Mouse (Mus musculus): ENCODE measurements around the gene Sap30bp. TPM values are rescaled to one million over a fixed set of nuclear protein-coding genes. Genes with fewer than 3 reads are reported as not detected.

The Sap30bp gene
- total RNA-seq, 2 experiments from 2014 or later, result 45.3 to 54.0 TPM

DNA sequence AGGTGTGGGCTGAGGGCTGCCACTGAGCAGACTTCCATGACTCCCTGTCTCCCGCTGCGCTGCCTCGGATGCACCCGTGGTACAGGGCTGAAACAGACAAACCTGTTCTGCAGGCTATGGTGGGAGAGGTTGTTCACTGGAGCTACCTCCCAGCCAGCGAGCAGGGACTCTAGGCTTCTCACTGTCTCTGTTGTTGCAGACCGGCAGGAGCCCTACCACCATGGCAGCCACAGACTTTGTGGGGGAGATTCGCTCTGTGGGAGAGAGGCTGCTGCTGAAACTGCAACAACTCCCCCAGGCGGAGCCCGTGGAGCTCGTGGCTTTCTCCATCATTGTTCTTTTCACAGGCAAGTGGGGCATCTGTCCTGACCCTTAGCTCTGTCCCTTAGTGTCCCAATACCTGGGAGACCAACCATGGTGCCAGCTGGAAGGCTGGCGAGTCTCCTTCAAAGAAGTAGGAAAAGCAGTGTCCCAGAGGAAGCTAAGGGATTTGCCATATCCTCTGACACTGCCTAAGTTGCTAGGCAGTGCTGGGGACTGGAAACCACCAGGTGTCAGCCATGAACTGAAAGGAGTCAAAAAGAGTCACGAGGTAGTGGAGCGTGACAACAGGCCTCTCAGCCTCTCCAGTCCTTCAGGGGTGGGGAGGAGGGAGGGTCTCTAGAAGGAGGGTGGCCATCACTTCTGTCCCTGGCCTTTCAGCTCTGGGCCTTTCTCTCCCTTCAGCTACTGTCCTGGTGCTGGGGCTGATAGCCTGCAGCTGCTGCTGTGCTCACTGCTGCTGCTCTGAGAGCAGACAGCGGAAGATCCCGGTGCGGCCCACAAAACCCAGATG, 27.9 kb upstream of the Sap30bp start:
- peak; percentile 27 to 39 for DNase-seq (ENCODE audit: low spot score in 2 of 2)

DNA sequence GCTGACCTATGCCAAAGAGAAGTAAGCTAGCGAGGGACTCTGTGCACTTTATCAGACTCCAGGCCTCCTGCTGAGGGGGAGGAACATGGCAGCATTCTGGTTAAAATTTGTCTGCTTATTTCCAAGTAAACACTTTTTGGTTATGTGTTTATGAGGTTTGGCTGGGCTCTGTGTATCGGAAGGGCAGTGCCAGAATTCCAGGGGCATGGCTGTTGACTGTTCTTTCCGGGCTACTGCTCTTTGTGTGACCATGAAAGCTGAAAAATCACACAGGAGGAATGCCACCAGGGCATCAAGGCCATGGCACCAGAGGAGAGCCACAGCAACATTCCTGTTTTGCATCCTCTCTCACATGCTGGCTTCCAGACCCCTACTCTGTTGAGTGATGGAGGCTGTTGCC, 27.0 kb upstream of the Sap30bp start:
- no peak for DNase-seq (ENCODE audit: low spot score in 2 of 2)

DNA sequence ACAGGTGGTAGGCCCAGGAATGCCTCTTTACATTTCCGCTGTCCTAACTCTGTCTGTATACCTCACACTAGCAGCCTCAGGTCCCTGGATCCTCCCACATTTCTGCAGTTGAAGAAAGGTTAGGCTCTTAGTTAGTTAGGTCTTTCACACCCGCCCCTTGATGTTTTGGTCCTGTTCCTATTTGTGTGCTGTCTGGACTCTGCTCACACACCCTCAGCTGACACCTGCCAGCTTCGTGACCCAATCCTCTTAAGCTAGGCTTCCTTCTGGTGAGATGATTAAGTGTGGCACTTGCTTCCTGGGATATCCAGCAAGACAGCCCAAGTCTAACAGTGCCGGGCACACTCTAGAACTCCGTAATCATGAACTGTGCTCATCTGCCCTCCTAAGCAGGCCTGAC, 26.6 kb upstream of the Sap30bp start:
- no peak for DNase-seq (ENCODE audit: low spot score in 2 of 2)

DNA sequence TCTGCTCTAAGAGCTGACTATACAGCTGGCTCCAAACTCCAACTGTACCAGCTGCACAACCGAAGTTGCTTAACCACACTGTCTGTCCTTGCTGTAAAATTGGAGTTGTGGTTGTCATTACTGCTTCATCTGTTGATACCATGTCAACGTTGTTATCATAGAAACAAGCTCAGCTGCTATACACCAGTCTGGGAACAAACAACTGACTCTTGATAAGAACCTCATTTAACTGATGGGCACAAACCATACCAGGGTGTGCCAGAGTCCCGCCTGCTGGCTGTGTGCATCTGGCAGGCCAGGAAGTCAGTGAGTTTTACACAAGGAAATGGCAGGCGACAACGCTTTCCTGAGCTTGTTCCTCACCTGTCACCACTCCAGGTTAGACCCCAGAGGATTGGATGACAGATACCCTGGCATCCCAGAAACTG, 21.9 kb upstream of the Sap30bp start:
- DNase-seq (ENCODE audit: low spot score in 2 of 2), result no peak

DNA sequence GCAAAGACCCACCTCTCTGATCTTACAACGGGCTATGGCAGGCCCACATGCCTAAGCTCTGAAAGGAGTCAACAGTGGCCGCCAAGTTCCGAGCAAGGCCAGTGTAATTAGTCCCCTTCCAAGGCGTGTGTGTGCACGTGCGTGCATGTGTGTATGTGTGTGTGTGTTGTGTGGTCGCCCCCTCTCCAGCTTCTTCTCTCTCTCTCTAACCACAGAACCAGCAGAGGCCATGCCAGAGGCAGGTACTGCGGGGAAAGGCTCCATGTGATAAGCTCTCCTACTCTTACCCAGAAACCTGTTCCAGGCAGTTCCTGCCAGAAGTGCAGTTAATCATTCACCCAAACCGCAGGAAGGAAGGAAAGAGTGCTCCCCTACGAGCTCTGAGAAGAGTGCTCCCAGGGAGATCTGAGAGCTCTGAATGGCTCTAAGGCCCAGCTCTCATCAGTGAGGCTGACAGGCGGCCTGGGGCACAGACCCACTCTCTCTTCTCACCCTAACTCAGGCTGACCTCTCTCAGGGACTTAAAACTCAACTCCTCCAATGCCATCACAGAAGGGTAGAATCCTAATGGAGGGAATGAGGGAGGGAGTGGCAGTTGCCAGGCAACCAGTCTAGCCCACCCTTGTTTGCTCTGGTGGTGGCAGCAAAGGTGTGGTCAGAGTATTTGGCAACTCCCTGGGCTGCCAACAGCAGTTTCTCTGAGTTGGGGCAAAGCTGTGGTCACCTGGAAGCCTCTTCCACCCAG, 21.3 kb upstream of the Sap30bp start, which contains the start of gene Smim6:
Smim6 (plus strand) TSS at position 386 of the 745 bp plus-strand sequence.
- no peak for DNase-seq (ENCODE audit: low spot score in 2 of 2)

DNA sequence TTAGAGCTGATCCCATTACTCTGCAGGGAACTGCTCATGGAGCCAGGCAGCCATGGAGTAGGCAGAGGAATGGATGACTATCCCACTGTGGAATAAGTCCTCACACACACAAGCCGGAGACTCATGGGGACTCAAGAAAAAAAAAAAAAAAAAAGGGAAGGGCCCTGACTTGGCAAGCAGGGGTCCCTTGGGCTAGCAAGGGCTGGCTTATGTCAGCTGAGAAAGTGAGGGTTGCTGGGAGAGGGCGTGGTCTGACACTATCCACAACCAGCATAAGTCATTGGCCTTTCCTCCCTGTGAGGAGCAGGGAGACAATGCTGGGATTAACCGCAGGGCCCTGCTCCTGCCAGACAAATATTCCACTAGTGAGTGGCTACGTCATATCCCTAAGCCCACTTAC, 16.5 kb upstream of the Sap30bp start:
- DNase-seq (ENCODE audit: low spot score in 2 of 2), result no peak

DNA sequence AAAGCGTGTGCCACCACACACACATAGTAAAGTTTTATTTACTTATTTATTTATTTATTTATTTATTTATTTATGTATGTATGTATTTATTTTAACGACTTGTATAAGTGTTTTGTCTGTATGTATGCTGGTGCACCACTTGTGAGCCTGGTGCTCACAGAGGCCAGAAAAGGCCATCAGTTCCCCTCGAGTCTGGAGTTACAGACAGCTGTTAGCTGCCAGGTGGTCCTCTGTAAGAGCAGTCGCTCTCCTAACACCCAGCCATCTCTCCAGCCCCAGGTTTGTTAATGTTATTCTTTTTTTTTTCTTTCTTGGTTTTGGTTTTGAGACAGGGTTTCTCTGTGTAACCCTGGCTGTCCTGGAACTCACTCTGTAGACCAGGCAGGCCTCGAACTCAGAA, 14.4 kb upstream of the Sap30bp start:
- no peak for DNase-seq (ENCODE audit: low spot score in 2 of 2)

DNA sequence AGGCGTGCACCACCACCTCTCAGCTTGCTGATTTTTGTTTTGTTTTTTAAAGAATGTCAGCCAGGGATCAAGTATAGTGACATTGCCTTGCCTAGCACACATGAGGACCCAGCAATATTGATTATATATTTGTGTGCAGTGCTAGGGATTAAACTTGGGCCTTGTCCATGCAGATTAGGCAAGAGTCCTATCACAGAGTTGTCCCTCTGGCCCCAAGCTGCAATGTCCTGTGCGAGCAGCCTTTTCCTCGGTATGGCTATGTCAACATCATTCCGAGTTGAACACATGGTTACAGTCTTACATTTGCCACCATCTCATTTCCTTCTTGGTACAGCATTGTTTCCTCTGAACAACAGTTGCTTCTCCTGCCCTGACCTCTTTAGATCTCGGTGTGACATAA, 14.0 kb upstream of the Sap30bp start:
- no peak for DNase-seq (ENCODE audit: low spot score in 2 of 2)

DNA sequence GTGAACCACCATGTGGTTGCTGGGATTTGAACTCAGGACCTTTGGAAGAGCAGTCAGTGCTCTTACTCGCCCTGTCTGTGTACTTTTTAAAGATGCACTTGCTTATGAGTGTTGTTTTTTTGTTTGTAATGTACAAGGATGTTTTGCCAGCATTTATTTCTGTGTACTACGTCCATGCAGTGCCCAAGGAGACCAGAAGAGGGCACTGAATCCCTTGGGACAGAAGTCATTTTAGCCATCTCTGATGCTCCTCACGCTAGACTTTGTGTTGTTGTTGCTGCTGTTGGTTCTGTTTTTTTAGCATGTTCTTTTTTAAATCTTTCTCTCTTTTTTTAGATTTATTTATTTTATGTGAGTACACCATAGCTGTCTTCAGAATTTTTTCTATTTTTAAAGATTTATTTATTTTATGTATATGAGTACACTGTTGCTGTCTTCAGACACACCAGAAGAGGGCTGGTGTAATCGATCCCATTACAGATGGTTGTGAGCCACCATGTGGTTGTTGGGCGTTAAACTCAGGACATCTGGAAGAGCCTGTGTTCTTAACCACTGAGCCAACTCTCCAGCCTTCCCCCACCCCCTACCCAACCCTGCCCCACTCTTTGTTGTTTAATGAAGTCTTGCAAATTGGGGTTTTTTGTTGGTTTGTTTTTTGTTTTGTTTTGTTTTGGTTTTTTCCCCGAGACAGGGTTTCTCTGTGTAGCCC, 12.8 kb upstream of the Sap30bp start:
- DNase-seq (ENCODE audit: low spot score in 2 of 2), result peak; percentile 45 to 58

DNA sequence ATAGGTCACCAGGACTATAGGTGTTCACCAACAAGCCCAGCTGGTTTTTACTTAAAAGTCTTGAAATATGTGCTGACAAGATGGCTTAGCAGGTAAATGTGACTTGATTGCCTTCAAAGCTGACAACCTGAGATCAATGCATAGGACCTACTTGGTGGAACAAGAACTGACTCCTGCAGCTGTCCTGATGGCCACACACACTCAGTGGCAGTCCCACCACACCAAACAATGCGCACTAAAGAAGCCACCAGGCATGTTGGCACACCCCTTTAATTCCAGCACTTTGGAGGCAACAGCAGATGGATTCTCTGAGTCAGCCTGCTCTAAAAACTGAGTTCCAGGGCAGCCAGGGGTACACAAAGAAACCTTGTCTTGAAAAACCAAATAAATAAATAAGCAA, 11.1 kb upstream of the Sap30bp start:
- DNase-seq (ENCODE audit: low spot score in 2 of 2), result no peak

DNA sequence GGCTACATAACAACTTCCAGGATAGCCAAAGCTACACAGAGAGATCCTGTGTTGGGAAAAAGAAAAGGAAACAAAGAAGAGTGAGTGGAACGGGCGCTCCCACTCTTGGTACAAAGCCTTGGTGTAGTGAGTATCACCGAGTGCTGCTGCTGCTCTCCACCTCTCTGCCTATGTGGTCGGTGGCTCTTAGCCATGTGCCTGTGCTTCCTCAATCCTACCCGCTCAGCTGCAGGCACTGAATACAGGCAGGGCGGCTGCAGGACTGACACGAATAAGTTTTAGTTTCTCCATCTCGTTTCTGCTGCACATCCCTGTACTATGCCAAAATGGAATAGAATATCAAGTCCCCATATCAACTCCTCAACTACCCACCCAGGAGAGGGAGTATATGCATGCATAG, 4.1 kb upstream of the Sap30bp start:
- no peak for DNase-seq (ENCODE audit: low spot score in 2 of 2)

DNA sequence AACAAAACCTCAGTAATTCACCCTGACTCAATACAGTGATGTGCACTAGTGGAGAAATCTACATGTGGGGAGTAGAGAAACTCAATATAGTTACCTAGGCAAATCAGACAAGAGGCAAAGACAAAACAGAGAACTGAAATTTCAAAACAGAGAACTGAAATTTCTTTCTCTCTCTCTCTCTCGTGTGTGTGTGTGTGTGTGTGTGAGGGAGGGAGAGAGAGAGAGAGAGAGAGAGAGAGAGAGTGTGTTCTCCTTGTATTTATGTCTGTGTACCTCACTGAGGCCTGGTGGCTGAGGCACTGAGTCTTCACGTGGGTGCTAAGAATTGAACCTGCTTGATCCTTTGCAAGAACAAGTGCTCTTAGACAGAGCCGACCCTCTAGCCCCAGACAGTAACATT, 3.3 kb upstream of the Sap30bp start:
- DNase-seq (ENCODE audit: low spot score in 2 of 2), result no peak

DNA sequence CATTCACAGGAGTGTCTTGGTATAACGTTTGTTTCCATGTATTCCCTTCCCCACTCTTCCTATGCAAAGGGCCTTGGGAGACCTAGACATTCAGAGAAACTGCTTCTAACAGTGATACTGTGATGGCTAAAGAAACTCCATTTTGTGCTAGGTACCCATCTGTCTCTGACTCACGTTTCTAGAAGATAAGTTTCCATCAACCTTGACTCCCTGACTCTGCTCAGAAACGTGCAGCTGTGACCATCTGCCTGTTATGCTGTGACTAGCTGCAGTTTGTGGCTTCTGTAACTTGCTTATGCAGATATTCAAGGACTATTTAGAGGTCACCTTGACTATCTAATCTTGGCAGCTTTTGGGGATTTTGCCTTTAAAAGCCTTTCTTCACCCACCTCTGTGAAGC, 1.8 kb upstream of the Sap30bp start:
- DNase-seq (ENCODE audit: low spot score in 2 of 2), result no peak

DNA sequence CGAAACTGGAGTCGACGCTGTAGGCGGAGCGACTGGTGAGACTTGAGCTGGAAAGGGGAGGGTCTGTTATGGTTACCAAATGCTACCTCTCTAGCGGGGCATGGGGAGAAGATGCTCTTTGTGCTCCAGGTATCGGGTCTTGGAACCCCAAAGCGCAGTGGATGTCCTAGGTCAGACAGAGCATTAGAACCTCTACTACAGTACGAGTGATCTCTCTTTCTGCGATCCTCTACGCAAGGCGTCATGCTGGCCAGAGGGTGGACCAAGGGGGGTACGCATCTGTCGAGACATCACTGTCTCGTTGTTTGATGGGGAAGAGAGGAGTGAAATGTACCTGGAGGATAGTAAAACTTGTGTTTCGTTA, 647 bp downstream of the Sap30bp start:
- no peak for DNase-seq (ENCODE audit: low spot score in 2 of 2)

DNA sequence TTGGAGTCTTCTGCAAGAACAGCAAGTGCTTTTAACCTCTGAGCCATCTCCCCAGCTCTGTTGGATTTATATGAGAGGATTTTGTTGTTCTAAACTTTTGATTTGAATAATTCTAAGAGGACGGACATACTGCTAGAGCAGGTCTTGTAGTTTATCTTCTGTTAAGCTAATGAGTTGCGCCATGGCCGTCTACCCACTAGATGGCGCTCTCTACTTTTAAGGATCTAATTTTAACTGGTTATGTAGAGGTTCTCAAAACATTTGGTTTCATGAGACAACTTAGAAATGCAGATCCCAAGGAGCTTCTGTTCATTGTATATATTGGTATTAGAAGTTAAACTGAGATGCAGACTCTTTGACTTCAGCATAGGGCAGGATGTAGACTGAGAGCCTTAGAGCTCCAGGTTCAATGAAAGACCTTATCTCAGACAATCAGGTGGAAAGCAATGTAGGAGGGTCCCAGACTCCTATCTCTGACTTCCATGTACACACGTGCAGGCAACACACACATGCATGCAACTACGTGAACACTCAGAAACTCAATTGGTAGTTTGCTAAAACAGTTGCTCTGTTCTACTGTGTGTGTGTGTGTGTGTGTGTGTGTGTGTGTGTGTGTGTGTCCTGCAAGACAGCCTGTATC, 6.7 kb downstream of the Sap30bp start:
- peak; percentile 57 to 63 for DNase-seq (ENCODE audit: low spot score in 2 of 2)

DNA sequence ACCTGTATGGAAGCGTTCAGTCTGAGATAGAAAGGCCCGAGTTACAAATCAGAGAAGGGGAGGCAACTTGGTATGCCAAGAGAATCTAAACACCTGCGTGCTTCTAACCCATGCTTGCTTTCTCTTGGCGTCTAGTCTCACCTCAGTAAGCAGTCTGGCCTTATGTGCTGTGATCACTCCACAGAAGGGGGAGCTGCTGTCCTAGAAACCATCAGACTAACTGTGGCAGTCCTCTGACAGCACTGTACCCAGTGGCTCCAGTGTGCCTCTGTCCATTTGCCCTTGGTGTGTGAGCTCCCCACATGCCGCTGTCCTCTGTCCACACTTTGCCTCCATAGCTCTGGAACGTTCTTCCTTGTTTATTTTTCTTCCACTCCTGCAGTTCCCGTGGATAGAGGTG, 8.9 kb downstream of the Sap30bp start:
- no peak for DNase-seq (ENCODE audit: low spot score in 2 of 2)

DNA sequence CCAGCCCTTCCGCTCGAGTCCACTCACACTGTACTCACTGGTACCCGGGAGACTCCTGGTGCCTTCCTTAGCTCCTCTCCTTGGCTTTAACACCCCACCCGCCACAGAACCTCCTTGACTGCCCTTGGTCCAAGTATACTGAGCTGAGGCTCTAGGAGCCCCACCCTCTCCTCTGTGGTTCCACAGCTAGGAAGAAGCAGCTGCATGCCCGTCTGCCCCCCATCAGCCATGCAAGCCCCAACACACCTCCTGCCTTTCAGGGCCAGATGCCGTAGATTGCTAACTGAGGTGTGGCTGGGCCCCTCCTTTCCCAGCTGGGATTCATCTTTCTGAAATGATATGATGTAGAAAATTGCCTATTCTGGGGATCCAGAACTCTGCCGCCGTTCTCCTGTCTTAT, 12.2 kb downstream of the Sap30bp start:
- DNase-seq (ENCODE audit: low spot score in 2 of 2), result no peak

DNA sequence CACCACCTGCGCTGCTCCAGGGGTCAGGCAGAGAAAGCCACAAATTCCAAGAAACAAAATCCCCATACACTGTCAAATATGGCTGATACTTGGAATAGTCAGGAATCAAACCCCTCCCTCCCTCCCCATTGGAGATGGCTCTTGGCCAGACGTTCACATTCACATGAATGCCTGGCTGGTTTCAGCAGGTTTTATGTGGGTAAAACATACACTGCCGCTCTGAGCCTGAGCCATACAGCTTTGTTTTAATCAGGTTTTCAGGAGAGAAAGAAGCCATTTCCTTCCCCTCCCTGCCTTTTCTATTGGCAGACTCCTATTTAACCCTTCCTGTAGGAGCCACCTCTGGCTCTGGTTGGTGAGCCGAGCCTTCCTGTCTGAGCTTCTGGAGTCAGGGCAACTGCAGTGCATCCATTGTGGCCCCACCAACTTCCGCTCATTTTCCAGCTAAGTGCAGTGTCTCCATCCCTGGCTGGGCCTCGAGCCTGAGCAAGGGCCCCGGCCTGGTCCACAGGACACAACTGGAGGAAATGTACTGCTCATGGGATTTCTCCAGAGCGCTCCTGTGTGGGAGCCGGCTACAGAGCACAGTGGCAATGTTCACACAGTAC, 13.2 kb downstream of the Sap30bp start:
- DNase-seq (ENCODE audit: low spot score in 2 of 2), result no peak

DNA sequence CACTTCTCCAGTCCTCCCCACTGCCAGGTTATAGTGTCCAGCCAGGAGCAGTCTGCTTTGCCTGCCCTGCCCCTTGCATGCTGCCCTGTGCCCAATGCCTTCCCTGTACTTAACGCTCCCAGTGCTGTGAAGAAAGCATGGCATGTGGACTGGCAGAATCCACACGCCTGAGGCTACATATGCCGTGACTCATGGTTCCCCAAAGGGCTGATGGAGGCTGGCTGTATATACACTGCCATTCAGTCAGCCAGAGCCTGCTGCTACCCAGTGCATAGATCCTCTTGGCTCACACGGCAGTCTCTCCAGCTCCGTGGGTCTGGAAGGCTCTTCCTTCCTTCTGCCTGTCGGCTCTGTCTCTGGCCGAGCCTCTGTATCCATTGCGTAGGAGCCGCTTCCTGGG, 15.2 kb downstream of the Sap30bp start:
- DNase-seq (ENCODE audit: low spot score in 2 of 2), result no peak

DNA sequence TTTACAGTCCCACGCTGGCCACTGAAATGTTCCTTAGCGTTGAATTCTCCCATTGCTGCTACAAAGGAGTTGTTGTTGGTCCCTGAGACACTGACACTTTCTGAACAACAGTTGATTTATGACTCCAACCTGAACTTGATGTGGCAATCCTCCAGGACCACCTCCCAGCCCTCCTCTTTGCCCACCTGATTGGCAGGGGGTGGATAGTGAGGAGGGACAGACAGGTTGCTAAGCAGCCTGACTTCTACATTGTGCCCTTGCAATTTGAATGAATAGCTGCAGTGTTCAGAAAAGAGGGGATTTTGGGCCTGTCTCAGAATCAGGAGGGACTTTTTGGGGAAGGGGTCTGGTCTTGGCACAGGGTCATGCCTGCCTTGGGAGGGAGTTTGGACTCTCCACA, 17.6 kb downstream of the Sap30bp start:
- DNase-seq (ENCODE audit: low spot score in 2 of 2), result no peak

DNA sequence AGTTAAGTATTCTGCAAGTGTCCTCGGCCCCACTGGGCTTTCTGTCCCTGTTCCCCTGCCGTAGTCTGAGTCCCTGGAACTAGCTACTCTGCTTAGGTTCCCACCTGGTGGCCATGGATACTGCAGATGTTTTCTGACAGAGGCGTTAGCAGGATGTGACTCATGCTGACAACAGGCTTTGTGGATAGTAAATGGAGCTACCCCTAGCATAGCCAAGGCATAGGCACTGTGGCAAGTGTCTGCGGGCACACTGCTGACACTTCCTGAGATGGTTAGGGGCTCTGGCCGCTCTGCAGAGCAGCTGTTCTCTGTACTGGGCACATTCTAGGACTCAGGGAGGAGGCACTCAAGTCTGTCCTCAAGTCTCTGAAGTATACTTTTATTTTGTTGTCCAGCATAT, 21.6 kb downstream of the Sap30bp start:
- DNase-seq (ENCODE audit: low spot score in 2 of 2), result no peak
